ENCODE assay signal across 24 mouse cellular contexts in genomic region chr2:180274523-180274922, GRCm38 (mm10). TPM values are rescaled to one million over a fixed set of nuclear protein-coding genes. Genes with fewer than 3 reads are reported as not detected.
"Had no signal": no experiment of that assay in that cellular context is flagged by ENCODE, and none has a peak within 500 bp of the region (broad histone marks: within the 10 kb centered on the region; RNA-seq: fewer than 3 reads in every experiment).

No protein-coding gene starts in this region.

- H3K36me3 ChIP-seq: midbrain, embryonic 15.5 days; stomach, embryonic 15.5 days had no signal

- H3K27me3 ChIP-seq: stomach, embryonic 15.5 days had no signal

- H3K27ac ChIP-seq: limb, embryonic 12.5 days; limb, embryonic 15.5 days; macrophage; midbrain, embryonic 12.5 days; midbrain, embryonic 15.5 days; neural tube, embryonic 13.5 days; stomach, embryonic 15.5 days had no signal

- H3K9me3 ChIP-seq: limb, embryonic 12.5 days; limb, embryonic 15.5 days; midbrain, embryonic 12.5 days; midbrain, embryonic 15.5 days; neural tube, embryonic 13.5 days; stomach, embryonic 15.5 days had no signal

- DNase-seq: kidney, adult 9 months; kidney, postnatal 14 days; kidney, postnatal 4 days; left cerebral cortex, postnatal 4 days; retina, postnatal 1 day; right cerebral cortex, postnatal 25 days; spleen, adult 18-20 months; thymus, postnatal 25 days had no signal

- H3K9ac ChIP-seq: limb, embryonic 12.5 days; limb, embryonic 15.5 days; lung, embryonic 14.5 days; midbrain, embryonic 15.5 days; stomach, embryonic 15.5 days had no signal

RNA-seq across cellular contexts. Expression of gene Rbbp8nl, which starts 15.2 kb away (rescaled TPM):
- total RNA-seq: layer of hippocampus, adult 18-20 months; layer of hippocampus, postnatal 14 days; left cerebral cortex, adult 8-10 months; left cerebral cortex, postnatal 14 days; left cerebral cortex, postnatal 4 days; megakaryocyte, adult 5-6 weeks; neutrophil, adult 5-6 weeks had no signal
- polyA plus RNA-seq: liver, embryonic 16.5 days; macrophage; midbrain, embryonic 15.5 days; neural tube, embryonic 13.5 days had no signal

RNA-seq across cellular contexts. Expression of gene Lama5, which starts 48.9 kb away (rescaled TPM):
- polyA plus RNA-seq: macrophage had no signal

RNA-seq across cellular contexts. Expression of gene Gata5, which starts 60.0 kb away (rescaled TPM):
- total RNA-seq: layer of hippocampus, adult 18-20 months; layer of hippocampus, postnatal 14 days; left cerebral cortex, adult 8-10 months; left cerebral cortex, postnatal 14 days; left cerebral cortex, postnatal 4 days; megakaryocyte, adult 5-6 weeks; neutrophil, adult 5-6 weeks had no signal
- polyA plus RNA-seq: limb, embryonic 15.5 days; macrophage; midbrain, embryonic 12.5 days; midbrain, embryonic 15.5 days; thymus, postnatal 0 days had no signal
